Mouse (Mus musculus) lung, postnatal 25 days (tissue): ENCODE results near the gene Vps18.

Source experiments
- DNase-seq: peaks from one replicate; pipeline ENCODE4 v3.0.0; 2022; ENCODE audit warnings: low spot score

Vps18 gene

DNA sequence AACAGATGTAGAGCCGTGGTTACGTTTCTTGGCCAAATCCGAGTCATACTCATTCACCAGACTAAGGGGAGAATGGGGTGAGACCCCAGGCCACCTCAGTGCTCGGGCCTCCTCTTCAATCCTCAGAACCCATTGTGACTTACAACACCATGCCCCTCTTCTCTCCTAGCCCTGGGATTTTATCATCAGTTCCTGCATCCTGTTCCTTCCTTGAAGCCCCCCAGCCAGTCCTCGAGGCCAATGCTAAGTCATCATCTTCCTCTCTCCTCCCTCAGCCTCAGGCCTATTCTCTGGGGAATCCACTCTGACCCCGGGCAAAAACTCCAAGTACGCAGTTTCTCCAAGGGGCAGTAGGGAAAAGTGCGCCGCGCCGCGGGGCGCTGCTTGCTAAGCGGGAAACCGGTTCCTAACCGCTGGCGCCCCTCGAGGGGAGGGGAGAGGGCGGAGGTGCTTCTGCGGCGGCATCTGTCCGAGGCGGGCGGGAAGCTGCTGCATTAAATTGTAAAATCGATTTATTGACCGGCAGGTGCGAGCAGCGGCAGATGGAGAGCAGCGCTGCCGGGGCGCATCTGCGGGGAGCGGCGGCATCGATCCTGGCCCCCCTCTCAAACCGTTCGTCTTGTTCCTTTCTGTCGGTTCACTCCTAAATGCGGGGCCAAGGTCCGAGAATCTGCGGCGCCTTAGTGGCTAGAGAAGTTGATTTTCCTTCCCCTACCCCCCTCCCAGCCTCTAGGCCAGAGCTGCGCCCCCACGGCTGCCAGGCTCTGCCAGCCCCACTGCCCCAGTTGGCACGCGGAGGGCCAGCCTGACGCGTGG is 33.4 kb downstream of the Vps18 start:
- DNase-seq = no peak

DNA sequence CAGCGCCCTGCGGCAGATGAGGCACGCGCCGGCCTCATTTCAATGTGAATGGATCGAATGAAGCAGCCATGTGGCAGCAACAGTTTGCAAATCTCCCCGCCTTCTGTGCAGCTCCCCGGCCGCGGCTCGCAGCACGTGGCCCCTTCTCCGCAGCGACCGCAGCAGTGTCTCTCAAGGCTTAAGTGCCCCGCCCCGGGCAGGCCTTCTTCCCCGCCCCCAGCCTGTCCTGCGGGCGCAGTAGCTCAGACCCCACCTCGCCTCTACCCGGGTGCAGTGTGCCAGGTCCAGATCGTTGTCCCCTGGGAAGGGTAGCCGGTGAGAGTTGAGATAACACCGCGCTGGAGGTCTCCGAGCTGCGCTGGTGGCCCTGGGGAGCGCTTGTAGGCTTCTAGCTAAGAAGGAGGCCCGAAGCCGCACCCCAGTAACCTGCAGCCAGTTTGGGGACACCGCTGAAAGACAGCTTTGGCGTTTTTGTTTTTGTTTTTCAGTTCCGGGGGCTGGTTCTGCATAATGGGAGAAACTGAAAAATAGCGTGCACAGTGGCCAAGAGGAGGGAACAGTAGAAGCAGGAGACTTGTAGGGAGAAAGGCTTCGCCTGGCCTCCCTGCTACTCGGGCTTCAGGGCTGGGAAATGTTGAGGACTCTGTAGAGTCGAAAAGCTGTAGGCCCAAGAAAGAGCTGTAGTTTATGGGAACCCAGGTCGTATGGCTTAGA is 34.2 kb downstream of the Vps18 start:
- no peak for DNase-seq

DNA sequence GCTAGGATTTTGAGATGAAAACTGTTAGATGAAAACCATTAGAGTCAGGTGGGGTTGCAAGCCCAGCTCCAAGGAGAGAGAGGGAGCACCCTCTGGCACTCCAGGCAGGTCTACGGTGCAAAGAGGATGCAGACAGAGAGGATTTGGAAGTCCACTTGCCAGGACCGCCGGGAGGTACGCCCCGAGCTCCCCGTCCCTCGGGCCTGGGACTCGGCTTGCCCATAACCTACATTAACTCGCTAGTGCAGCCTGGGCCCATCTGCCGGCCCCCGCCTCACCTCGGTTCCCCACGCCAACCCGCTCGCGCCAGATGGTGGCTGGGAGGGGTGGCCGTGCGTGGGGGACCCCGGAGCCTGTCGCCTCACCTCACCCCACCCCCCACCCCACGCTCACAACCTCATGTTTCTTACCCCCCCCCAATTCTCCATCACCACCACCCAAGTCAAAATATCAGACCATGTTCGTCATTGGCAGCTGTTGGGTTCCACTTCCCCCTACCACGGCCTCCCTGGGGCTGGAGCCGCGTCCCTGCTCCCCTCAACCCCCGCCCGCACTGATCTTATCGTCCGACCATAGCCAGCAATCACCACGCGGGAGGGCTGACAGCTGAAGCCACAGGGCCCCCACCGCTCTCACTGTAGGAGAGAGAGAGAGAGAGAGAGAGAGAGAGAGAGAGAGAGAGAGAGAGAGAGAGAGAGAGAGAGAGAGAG is 35.5 kb downstream of the Vps18 start:
- DNase-seq = no peak

DNA sequence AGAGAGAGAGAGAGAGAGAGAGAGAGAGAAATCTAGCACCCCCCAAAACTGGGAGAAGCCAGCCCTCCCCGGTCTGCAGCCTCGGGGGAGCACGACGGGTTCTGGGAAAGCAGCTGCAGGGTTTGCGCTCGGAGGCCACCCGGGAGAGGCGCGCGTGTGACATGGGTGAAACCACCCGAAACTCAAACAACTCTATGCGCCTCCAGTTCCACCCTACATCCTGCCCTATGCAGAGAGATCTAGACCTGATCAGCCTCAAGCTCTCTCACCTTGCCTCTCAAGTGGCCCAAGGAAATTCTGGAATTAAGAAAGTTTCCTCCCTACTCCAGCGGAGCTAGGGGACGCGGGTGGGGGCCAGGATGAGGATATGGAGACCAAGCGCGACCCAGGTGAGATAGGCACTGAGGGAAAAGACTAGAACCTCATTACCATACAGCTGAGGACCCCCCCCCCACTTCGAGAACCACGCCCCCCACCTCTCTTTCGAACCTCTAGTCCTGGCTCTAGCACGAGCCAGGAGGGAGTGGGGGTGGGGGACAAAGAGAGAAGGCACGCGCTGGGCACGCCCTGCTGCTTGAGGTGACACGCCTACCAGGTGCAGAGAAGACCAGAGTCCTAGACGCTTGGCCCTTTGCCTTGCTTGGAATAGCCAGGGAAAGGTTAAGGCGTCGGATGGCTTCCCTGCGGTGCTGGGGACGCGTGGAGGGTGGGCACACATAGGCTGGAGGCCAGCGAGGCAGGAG is 36.2 kb downstream of the Vps18 start:
- no peak for DNase-seq

DNA sequence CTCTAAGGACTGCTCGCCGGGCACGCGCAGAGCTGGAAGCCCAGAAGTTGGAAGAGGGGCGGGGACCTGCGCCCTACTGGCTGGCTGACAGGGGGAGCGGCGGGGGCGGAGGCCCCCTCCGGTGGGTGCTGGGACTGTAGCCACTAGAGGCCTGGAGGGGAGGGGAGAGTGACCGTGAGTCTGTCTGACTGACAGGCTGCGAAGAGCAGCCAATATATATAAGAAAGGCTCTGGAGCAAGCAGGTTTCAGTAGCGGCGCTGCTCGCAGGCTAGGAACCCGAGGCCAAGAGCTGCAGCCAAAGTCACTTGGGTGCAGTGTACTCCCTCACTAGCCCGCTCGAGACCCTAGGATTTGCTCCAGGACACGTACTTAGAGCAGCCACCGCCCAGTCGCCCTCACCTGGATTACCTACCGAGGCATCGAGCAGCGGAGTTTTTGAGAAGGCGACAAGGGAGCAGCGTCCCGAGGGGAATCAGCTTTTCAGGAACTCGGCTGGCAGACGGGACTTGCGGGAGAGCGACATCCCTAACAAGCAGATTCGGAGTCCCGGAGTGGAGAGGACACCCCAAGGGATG is 37.1 kb downstream of the Vps18 start, which contains the start of gene Dll4:
Dll4 (plus strand) TSS at position 217 of the 576 bp plus-strand sequence.
- peak; percentile 84 for DNase-seq

DNA sequence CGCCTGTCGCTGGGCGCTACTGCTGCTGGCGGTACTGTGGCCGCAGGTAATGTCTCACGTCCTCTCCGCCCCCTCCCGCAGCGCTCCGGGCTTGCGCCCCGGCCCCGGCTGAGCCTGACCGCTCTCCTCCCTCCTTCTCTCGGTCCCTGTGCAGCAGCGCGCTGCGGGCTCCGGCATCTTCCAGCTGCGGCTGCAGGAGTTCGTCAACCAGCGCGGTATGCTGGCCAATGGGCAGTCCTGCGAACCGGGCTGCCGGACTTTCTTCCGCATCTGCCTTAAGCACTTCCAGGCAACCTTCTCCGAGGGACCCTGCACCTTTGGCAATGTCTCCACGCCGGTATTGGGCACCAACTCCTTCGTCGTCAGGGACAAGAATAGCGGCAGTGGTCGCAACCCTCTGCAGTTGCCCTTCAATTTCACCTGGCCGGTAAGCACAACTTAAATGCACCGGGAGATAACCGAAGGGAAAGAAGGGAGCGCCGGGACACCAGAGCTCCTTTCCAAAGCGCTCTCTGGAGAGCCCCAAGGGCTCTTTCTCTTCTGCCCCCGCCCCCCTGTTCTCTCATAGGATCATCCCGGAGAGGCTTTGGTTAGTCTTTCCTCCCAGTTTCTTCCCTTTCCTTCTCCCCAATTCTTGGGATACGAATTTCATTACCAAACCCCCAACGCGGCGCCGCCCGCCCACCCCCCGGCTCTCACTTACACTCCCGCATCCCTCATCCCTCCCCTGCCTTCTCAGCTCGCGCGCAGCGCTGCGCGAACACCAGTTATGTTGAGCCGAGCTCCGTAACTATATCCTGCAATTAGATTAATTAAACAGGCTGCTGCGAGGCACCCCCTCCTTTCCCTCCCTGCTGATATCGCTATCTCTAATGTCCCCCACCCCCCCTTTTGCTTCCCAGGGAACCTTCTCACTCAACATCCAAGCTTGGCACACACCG is 37.9 kb downstream of the Vps18 start:
- no peak for DNase-seq

DNA sequence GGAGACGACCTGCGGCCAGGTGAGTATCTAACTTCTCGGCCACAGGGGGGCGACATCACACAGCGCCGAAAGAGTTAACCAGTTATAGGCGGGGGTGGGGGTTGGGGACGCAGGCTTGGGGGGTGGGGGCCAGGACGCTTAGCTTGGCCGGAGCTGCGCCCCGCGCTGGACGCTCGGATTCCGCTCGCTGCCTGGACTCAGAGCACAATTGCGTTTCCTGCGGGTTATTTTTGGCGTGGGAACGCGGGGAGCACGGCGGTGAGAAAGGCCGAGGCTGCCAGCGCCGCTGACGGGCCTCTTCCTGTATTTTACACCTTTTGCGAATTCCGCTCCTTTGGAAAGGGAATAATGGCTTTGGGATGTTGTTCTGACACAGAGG is 38.6 kb downstream of the Vps18 start:
- peak; percentile 79 for DNase-seq

DNA sequence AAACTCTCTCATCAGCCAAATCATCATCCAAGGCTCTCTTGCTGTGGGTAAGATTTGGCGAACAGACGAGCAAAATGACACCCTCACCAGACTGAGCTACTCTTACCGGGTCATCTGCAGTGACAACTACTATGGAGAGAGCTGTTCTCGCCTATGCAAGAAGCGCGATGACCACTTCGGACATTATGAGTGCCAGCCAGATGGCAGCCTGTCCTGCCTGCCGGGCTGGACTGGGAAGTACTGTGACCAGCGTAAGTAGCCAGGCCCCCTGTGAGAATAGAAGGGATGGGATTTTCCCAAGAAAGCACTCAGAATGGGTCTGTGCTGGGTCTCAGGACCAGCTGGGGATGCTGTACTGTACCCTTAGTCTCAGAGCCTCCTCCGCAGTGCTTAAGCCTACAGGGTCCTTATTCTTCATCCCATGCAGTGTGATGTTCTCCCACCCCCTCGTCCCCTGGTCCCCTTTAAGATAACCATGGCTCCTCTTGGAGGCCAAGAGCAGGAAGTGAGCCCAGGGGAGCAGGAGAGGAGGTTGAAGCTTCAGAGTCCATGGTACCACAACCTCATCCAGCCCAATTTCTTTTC is 39.5 kb downstream of the Vps18 start:
- DNase-seq = no peak

DNA sequence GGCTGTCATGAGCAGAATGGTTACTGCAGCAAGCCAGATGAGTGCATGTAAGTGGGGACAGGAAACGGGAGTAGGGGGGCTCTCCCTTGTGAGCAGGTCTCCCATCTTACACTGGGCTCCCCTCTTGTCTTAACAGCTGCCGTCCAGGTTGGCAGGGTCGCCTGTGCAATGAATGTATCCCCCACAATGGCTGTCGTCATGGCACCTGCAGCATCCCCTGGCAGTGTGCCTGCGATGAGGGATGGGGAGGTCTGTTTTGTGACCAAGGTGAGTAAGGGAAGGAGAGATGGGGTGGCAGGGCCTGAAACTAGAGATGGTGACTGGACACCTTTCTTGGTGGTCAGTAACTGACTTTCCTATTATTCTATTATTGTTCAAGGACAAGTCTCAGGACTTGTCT is 40.0 kb downstream of the Vps18 start:
- no peak for DNase-seq

DNA sequence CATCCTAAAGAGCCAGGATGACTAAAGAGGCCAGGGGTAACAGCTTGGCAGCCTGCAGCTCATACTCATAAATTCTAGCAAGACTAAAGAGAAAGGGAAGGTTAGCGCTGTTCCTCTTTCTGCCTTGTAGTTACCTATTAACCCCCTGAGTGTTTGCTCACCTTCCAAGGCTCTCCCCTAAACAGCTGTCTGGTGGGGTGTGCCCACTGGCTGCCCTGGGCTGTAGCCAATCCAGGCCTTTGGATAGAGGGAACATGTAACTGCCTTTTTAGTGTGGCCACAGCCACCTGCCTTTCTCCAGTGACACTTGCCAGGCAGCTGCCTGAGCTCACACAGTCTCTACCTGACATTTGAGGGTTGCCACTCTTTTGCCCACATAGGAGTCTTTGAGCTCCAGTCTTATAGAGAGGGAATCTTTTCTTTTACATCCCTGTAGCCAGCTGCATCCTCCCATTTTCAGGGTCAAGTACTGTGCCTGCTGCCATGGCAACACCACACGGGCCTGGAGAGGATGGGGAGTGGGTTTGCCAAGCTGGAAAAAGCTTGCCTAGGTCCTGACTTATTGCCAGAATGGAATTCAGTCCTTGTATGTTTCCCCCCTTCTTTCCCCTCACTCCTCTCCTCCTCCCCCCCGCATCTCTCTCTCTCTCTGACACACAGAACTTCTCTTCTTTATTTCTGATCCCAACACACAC is 40.7 kb downstream of the Vps18 start:
- DNase-seq = no peak

DNA sequence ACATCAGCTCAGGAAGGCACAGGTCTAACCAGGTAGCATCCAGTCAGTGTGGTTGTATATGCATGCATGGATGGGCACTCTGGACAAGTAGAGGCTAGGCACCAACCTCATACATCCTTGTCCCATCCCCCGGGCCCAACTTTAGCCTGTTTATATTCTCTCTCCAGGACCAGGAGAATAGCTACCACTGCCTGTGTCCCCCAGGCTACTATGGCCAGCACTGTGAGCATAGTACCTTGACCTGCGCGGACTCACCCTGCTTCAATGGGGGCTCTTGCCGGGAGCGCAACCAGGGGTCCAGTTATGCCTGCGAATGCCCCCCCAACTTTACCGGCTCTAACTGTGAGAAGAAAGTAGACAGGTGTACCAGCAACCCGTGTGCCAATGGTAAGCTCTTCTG is 42.3 kb downstream of the Vps18 start:
- DNase-seq = no peak

DNA sequence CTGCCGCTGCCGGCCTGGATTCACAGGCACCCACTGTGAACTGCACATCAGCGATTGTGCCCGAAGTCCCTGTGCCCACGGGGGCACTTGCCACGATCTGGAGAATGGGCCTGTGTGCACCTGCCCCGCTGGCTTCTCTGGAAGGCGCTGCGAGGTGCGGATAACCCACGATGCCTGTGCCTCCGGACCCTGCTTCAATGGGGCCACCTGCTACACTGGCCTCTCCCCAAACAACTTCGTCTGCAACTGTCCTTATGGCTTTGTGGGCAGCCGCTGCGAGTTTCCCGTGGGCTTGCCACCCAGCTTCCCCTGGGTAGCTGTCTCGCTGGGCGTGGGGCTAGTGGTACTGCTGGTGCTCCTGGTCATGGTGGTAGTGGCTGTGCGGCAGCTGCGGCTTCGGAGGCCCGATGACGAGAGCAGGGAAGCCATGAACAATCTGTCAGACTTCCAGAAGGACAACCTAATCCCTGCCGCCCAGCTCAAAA is 43.7 kb downstream of the Vps18 start:
- DNase-seq = no peak

DNA sequence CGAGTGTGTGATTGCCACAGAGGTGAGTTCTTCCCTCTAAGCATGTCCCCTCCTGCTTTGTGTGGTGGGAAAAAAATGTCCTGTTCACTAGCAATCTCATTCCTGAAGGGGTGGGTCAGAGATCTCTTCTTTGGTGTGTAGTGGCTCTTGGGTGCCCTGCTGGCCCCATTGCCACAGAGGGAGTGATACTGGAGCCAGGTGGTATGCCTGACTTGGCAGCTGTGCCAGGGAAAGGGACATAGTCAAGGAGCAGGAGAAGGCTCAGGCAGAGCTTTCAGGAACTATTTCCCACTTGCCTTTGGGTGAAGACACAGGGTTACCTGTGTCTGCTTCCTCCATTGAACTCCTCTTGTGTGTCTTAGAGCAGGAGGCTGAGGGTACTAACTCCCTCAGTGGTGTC is 45.6 kb downstream of the Vps18 start:
- DNase-seq = no peak

DNA sequence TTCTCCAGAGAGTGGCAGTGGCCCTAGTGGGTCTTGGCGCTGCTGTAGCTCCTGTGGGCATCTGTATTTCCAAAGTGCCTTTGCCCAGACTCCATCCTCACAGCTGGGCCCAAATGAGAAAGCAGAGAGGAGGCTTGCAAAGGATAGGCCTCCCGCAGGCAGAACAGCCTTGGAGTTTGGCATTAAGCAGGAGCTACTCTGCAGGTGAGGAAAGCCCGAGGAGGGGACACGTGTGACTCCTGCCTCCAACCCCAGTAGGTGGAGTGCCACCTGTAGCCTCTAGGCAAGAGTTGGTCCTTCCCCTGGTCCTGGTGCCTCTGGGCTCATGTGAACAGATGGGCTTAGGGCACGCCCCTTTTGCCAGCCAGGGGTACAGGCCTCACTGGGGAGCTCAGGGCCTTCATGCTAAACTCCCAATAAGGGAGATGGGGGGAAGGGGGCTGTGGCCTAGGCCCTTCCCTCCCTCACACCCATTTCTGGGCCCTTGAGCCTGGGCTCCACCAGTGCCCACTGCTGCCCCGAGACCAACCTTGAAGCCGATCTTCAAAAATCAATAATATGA is 46.5 kb downstream of the Vps18 start:
- no peak for DNase-seq

DNA sequence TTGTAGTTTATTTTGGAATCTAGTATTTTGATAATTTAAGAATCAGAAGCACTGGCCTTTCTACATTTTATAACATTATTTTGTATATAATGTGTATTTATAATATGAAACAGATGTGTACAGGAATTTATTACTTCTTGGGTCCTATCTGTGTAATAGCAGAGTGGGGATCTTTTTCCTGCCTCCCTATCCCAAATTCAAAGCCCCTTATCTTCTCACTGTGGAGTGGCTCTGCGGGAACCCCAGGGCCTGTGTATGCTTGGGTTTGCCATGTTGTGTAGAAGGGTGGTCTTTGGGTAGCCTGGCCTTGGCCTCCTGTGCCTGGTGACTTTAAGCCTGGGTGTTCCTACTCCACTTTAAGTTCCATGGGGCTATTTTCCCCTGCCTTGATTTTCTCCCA is 47.0 kb downstream of the Vps18 start:
- no peak for DNase-seq

DNA sequence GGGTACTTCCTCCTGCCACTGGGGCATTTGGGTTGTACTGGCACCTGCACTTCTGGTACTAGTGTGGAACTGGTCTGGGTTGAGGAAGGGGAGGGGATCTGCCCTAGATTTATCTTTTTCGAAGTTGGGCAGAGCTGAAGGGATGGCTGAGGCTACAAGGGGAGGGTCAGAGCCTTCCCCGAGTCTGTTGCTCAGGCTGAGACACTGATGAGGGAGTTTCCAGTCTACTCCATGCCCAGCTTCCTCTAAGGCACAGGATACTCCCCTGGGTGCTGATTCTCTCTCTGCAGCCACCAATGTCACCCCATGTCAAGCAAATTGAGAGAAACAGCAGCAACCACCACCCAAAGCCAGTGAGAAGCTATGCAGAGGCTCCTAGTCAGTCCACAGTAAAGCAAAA is 47.5 kb downstream of the Vps18 start:
- no peak for DNase-seq

DNA sequence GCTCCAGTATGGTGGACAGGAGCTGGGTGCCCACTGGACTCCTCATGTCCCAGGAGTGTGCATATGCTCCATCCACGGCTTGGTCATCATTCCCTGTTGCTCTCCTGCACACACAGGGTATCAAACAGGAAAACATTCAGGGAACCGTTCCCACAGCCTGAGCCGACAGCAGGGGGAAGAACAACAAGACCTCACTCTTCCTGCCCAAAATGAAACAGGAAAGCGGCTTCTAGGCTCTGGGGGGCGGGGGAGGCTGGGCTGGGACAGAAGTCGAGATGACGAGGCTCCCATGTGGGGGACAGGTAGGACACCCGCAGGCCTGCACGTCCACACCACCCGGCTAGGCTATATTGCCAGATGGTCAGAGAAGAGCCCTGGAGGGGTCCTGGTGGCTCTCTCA is 47.9 kb downstream of the Vps18 start:
- DNase-seq = no peak

DNA sequence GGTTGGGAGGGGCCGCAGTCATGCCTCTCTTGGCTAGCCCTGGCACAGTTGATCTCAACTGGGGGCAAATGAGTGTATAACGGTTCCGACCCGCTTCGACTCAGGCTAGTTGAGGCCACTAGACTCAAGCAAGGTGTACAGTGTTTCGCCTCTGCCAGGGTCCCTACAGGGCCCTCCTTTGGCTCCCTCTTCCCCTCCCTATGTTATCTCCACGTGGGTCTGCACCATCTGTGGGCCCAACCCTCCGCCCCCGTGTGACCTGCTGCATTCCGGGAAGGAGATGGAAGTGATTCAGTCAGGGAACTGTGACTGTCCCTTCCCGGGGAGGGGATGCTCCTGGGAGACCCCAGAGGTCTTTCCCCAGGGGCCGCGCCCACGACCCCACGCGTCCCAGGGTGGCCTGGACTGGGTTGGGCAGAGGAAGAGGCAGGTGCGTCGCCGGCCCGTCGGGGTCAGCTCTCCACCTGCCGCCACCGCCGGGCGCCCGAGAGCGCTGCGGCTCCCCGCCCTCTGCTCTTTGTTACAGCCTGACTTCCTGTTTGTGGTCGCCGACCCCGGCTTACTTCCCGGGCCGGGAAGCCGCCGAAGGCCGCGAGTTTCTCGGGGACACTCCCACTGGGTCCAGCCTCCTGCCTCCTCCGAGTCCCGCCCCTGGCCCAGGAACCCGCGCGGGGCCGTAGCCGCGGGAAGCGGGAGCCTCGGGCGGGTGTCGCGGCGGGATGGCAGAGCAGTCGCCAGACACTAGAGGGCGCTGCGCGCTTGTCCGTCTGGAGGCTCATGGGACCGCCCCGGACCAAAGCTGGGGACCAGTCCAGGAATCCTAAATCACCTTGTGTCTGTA is 49.1 kb downstream of the Vps18 start:
- peak; percentile 93 for DNase-seq
